Mouse (Mus musculus): Measurements from ENCODE around the gene Lypd4. TPM values are rescaled to one million over a fixed set of nuclear protein-coding genes. Genes with fewer than 3 reads are reported as not detected.
A peak's percentile ranks its signal among the peaks of the same experiment; 100 is the strongest.
"Not testable (repeated sequence)": the region's sequence is repeated elsewhere in the genome, so short reads cannot be mapped to it uniquely, and the experiment has no call there.

Lypd4 gene
- total RNA-seq, 2 experiments from 2014 or later: not detected

- no peak for DNase-seq (ENCODE audit: low spot score in 2 of 2)
Measured at GRCm38 (mm10) chr7:24850899-24851303, 18.8 kb downstream of the Lypd4 start.

DNA sequence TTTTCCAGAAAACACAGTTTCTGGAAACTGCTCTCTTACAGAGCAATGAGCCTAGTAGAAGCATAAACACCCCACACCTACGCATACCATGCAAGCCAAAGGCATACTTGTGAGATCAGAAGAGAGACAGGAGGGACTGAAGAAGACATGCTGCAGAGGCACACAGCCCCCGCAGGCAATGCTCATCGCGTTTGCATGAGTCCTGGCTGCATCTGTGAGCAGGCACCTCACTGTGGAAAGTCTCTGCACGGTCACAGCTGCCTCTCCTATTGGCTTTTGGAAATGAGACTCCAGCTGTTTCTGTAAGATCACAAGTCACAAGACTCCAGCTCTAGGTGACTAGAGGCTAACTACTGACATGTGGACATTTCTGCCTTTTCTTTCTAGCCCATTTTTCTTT is 19.6 kb downstream of the Lypd4 start:
- no peak for DNase-seq (ENCODE audit: low spot score in 2 of 2)

GRCm38 (mm10) chr7:24846576-24846975 is 23.2 kb downstream of the Lypd4 start:
- not testable (repeated sequence) for DNase-seq (ENCODE audit: low spot score in 2 of 2)

- DNase-seq (ENCODE audit: low spot score in 2 of 2): no peak
Measured at GRCm38 (mm10) chr7:24845713-24846112, 24.0 kb downstream of the Lypd4 start.

GRCm38 (mm10) chr7:24845181-24845580 is 24.6 kb downstream of the Lypd4 start:
- DNase-seq (ENCODE audit: low spot score in 2 of 2): no peak

DNA sequence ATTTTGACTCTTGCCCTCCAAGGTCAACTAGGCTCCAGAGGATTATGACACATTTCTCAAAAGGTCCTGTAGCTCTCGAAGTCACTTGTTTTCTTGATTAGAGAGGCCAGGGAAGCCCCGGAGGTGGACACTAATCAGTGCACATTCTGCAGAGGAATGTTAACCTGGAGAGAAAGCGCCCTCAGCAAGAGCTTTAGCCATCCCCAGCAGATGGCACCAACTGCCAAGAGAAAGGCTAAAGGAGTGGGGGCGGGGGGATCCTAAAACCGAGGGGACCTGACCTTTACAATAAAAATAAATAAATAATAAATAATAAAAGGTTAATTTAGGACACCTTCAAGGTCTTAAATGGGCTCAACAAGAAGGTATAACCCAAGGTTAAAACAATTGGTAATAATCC is 25.6 kb downstream of the Lypd4 start:
- no peak for DNase-seq (ENCODE audit: low spot score in 2 of 2)

DNA sequence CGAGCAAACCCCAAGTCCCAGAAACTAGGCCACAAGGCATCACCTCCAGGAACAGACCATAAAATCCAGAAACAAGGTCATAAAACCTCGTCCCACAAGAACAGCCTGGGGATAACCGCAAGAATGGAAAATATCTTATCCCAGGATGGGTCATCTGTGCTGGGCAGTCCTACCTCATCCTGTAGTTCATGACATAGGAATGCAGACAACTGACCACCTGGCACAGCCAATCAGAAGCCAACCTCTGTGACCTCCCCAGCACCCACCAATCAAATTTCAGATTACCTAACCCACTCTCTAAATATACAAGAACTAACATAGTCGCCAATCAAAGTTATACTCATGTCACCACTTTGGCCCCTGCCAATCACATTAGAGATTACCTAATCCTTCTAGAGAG is 28.7 kb downstream of the Lypd4 start:
- DNase-seq (ENCODE audit: low spot score in 2 of 2): no peak

- DNase-seq (ENCODE audit: low spot score in 2 of 2): no peak
Measured at GRCm38 (mm10) chr7:24840331-24840730, 29.4 kb downstream of the Lypd4 start.

DNA sequence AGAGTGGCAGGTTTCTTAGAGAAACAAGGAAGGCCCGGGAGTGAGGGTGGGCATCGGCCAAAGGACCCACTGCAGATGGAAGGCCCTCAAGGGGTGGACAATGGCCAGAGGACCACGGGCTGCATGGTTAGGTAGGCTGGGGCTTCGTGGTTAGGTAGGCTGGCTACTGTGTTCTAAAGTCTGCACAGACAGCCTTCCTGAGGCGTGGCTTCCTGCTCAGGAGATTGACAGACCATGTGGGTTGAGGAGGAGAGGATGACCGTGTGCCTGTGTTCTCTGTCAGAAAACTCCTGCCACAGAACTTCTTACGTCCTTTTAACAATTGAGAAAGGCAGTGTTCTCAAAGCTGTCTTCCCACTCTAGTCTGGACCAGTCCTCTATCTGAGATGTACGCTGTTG is 30.3 kb downstream of the Lypd4 start:
- DNase-seq (ENCODE audit: low spot score in 2 of 2): no peak

GRCm38 (mm10) chr7:24838732-24839409 is 30.9 kb downstream of the Lypd4 start:
- DNase-seq (ENCODE audit: low spot score in 2 of 2): not testable (repeated sequence)

GRCm38 (mm10) chr7:24827181-24827580 is 42.6 kb downstream of the Lypd4 start:
- no peak for DNase-seq (ENCODE audit: low spot score in 2 of 2)

- DNase-seq (ENCODE audit: low spot score in 2 of 2): no peak
Measured at GRCm38 (mm10) chr7:24824452-24824851, 45.3 kb downstream of the Lypd4 start.

DNA sequence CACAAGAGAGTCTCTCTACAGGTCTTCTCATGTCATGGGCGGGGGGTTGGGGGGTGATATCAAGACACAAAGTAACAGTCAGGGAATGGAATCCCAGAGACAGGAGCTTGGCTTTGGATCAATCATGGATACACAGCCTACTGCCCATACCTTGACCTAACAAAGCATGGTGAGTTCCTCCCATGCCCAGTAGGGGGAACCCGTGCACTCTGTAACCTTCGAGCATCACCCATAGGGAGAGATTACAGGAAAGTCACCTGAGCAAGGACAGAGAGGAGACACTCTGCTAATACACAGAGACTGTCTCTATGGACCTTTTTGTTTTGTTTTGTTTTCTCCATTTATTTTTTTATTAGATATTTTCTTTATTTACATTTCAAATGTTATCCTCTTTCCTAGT is 52.2 kb downstream of the Lypd4 start:
- DNase-seq (ENCODE audit: low spot score in 2 of 2): peak; percentile 27 to 41

Other genes with a start within 250 kb of the Lypd4 start
- 1 to 10 TPM in 1 of 2 experiments, under 1 TPM in 1; 0.70 to 1.5 TPM for gene Lypd3, start 233.4 kb downstream of the Lypd4 start, total RNA-seq (2021)
- gene Tex101, start 193.3 kb downstream of the Lypd4 start, total RNA-seq (2021): not detected
- gene BC049730, start 160.7 kb downstream of the Lypd4 start, total RNA-seq (2021): not detected
- not detected for gene Gm4763, start 143.0 kb downstream of the Lypd4 start, total RNA-seq (2021)
- 1 to 10 TPM; 1.5 to 3.9 TPM for gene Cd177, start 109.6 kb downstream of the Lypd4 start, total RNA-seq (2021)
- gene Ceacam10, start 92.7 kb downstream of the Lypd4 start, total RNA-seq (2021): under 1 TPM; 0.48 to 0.51 TPM
- under 1 TPM in 1 of 2 experiments, not detected in 1; 0.92 TPM for gene Gm9844, start 7.7 kb downstream of the Lypd4 start, total RNA-seq (2021)
- under 1 TPM in 1 of 2 experiments, not detected in 1; 0.17 TPM for gene Dmrtc2, start 116 bp upstream of the Lypd4 start, total RNA-seq (2021)
- gene Rps19, start 14.4 kb upstream of the Lypd4 start, total RNA-seq (2021): 1,000 to 10,000 TPM; 1,415 to 1,431 TPM
- 1 to 10 TPM; 1.1 to 3.2 TPM for gene Cd79a, start 27.4 kb upstream of the Lypd4 start, total RNA-seq (2021)
- gene Arhgef1, start 33.0 kb upstream of the Lypd4 start, total RNA-seq (2021): 100 to 1,000 TPM; 159 to 161 TPM
- not detected for gene Gm4881, start 74.6 kb upstream of the Lypd4 start, total RNA-seq (2021)
- gene Rabac1, start 102.8 kb upstream of the Lypd4 start, total RNA-seq (2021): 100 to 1,000 TPM; 204 to 208 TPM
- gene Atp1a3, start 136.0 kb upstream of the Lypd4 start, total RNA-seq (2021): 10 to 100 TPM; 66.4 to 69.0 TPM
- gene Grik5, start 202.4 kb upstream of the Lypd4 start, total RNA-seq (2021): 10 to 100 TPM; 38.1 to 45.1 TPM
- 10 to 100 TPM; 22.3 to 24.4 TPM for gene Zfp574, start 202.6 kb upstream of the Lypd4 start, total RNA-seq (2021)

All from adrenal gland, postnatal 4 days (tissue).